Mouse (Mus musculus) adrenal gland, postnatal 36 days (tissue): Measurements from ENCODE around the gene Son. TPM values are rescaled to one million over a fixed set of nuclear protein-coding genes. Genes with fewer than 3 reads are reported as not detected.

Experiments used
- DNase-seq, 2 experiments: peaks; one replicate each; pipeline ENCODE4 v3.0.0; 2021; ENCODE audit warnings: mixed read lengths in 1 of 2
- long read RNA-seq, 2 experiments: library from polyadenylated mRNA; stranded (forward); transcript quantifications; one replicate each; pipeline ENCODE4 v2.0.0; 2021; ENCODE audit warnings: borderline sequencing depth in 2 of 2
- total RNA-seq, 2 experiments: library from RNA; stranded (reverse); gene quantifications; 2 replicates each; pipeline ENCODE4 v1.2.3; 2021

Gene Son
- 100 to 1,000 TPM; 220 to 271 TPM for total RNA-seq
- long read RNA-seq, experiment 1, partial matches to known transcripts: 140 of 147 reads
- long read RNA-seq, experiment 1, other reads (novel, unspliced or antisense): 7 of 147 reads
- long read RNA-seq, experiment 2, full-length matches to known transcripts: 1 of 60 reads
- long read RNA-seq, experiment 2, partial matches to known transcripts: 55 of 60 reads
- long read RNA-seq, experiment 2, other reads (novel, unspliced or antisense): 4 of 60 reads

DNA sequence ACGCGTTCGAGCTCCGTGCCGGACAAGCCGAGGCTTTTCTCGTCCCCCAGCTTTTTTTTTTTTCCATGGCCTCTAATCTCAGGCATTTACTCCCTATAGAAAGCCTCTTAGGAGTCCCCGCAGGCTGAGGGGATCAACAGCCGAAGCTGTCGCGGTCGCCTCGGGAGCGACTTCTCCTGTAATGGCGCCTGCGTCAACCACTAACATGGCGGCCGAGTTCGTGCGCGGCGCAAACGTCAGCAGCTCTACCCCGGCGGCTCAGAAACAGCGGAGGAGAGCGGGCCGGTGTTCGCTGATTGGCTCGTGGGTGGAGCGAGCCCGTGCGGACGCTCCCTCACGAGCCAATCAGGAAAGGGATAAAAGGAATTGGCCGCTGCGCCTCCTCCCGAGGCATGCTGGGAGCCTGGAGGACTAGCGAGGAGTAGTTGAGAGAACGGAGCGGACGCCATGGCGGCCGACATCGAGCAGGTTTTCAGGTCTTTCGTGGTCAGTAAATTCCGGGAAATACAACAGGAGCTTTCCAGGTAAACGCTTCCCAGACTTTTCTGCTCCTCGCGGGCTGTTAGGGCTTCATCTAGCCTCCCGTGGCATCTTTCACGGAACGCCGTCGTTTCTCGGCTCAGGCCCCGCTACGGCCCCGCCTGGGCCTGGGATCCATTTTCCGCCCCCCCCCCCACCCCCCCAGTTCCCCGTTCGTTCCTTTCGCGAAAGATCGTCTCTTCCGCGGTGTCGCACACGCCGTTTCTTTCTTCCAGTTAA is at the start of gene Son:
Gene Son, plus strand, starts transcription at position 46 of the 759 bp plus-strand sequence.
- DNase-seq: peak; percentile 97

DNA sequence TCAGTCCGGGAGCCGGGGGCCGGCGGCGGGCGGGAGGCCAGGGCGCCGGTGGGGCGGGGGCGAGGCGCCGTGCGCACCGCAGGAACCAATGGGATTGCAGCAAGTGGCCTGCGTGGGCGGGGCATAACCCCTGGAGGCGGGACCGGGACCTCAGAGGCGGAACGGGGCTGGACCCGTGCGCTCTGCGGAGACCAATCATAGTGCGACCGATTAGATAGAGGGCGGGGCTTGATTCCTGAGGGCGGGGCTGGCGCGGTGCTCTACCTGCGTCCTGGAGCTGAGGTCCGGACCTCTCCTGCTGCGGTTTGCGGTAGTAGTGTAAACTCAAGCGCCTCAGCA is 49.7 kb upstream of the Son start, which contains the start of gene Tmem50b:
Gene Tmem50b, minus strand, starts transcription at position 129 of the 339 bp plus-strand sequence.
- peak; percentile 99 to 100 for DNase-seq

DNA sequence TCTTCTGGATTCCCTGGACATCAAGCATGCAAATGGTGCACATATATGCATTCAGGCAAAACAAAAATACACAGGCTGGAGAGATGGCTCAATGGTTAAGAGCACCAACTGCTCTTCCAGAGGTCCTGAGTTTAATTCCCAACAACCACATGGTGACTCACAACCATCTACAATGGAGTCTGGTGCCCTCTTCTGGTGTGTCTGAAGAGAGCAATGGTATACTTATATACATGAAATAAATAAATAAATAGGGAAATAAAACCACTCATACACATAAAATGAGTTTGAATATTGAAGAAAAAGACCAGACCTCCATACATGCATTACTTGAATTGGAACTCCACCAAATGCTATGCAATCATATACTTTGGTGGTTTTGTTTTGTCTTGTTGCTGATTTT is 48.1 kb upstream of the Son start:
- DNase-seq: no peak

DNA sequence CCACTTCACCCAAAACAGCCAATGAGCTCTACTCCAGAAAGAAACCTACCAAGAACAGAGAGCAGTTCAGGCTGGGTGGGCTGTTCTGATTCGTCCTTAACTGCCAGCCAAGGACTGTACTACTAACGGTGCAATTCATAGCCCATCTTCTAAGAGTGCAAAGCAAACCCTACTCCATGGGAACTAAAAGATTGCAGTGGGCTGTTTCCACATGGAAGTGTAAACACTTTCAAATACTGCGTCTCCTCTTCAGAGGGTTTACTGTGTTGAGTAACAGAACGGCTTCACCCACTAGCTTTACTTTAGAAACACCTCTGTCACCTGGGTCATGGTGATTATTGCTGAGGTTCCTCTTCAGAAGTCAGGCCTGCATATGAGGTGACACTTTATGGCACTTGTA is 46.2 kb upstream of the Son start:
- no peak for DNase-seq

DNA sequence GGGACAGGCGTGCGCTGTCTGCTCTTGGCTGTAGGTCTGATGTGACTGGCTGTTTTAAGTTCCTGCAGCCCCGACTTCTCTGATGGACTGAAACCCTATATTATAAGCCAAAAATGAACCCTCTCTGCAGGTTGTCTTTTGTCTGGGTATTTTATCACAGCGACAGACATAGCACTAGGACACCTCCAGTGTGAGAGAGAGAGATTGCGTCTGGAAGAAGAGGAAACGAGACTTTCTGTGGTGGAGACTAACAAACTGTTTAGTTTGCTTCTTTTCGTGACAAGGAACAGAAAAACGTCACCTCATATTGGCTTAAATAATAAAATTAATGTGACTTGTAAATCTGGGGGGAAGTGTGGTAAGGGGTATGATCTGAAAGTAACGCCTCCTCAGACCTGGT is 45.6 kb upstream of the Son start:
- DNase-seq: no peak

DNA sequence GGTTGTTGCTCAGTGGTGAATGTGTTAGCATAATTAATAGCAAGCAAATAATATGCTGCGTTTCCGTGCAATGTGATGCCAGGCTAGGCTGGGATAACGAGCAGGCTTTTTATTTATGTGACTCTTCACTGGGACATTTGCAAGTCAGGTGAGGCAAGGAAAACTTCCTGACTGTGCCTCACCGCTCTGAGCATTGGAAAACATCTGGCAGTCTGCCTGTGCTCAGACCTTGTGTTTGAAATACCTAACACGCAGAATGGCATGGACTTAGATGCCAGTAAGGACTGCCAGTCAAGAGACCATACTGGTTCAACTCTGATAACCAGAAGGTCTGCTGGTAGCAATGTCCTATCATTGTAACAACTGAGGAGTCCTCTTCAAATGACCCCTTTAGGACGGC is 42.1 kb upstream of the Son start:
- DNase-seq: no peak

DNA sequence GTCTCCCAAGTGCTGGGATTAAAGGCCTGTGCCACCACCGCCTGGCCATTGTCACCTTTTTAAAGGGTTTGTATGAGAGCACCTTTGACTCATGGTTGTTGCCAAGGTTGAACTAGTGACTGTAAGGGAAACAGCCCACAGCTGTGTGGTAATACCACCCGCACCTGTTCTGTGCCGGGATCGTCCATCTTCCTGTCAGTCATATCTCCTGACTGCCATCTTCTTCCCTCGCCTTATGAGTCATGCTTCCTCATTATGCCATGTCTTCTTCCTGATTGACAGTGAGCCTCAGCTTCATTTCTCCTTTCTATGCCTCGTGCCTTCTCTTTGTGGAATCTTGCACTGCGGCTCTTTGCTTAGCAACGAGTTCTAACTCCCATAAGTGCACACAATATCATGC is 40.3 kb upstream of the Son start:
- DNase-seq: no peak

DNA sequence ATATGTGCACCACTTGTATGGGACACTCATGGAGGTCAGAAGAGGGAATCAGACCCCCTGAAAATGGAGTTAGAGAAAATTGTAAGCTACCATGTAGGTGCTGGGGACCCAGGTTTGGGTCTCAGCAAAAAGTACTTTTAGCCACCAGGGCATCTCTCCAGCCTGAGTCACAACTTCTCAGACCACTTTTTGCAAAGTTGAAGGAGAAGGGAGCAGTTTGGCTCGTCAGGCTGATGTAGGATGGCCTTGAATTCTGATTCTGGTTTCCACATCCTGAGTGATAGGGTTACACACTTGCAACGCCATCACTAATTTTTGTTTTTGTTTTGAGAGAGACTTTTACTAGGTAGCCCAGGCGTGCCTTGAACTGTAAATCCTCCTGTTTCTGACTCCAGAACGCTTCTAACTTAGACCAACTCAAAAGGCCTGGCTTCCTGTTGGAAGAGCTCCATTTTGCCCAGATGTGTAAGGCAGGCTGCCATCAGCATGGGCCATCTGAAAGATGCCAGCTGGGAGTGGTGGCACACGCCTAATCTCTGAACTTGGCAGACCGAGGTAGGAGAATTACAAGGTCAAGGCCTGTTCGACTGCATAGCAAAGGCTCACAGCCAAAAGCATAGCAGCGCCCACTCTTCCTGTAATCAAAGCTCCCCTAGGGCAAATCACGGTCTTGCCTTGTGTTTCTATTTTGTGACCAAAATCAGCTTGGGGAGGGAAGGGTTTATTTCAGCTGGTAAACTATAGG is 37.6 kb upstream of the Son start:
- peak; percentile 76 to 77 for DNase-seq

DNA sequence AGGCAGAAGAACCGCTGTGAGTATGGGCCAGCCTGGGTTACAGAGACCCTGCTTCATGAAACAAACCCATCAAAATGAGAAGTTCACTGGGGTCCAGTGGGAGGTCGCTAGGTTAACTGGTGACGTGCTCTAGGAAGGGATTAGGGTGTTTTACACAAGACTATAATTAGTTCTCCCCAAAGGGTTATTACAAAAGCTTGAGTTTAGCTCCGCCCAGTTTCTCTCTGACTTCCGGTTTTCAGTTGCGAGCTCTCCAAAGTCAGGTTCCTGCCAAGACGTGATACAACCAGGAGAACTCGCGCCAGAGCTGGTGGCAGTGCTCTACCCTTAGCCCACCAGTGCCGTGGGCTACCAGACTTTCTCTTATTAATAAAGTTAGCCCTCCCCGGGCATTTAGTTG is 36.1 kb upstream of the Son start:
- DNase-seq: no peak

DNA sequence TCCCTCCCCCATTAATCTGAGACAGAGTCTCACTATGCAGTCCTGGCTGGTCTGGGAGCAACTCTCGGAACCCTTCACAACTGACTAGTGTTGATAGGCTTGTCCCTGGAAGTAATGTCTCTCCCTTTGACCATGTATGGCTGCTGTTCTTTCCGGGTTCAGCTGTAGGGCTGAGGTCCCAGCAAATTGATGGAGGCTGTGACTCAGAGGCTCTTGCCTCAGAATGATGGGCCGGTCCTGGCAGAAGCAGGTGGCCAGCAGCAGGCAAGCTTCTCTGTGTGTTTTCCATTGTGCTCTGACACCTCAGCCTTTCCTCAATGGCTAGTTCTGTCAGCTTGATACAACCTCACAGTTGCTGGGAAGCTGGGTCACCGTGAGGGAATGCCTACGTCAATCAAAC is 34.8 kb upstream of the Son start:
- DNase-seq: peak; percentile 53 to 60

DNA sequence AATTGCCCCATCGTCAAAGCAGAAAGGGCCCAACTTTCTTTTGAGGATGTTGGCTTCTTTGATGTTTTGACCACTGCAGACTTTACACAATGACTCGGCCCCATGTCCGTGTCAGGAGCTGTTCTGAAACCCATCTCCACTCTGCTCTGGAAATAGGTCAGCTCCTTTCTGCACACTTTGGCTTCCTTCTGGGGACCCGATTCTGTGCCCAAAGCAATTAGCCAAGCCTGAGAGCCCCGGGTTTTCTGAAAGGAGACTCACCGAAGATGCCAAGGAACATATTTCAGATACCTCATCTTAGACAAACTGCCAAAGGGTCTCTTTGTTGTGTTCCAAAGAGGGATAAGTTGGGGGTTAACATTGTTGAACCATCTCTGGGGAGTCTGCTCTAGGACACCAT is 32.8 kb upstream of the Son start:
- no peak for DNase-seq

DNA sequence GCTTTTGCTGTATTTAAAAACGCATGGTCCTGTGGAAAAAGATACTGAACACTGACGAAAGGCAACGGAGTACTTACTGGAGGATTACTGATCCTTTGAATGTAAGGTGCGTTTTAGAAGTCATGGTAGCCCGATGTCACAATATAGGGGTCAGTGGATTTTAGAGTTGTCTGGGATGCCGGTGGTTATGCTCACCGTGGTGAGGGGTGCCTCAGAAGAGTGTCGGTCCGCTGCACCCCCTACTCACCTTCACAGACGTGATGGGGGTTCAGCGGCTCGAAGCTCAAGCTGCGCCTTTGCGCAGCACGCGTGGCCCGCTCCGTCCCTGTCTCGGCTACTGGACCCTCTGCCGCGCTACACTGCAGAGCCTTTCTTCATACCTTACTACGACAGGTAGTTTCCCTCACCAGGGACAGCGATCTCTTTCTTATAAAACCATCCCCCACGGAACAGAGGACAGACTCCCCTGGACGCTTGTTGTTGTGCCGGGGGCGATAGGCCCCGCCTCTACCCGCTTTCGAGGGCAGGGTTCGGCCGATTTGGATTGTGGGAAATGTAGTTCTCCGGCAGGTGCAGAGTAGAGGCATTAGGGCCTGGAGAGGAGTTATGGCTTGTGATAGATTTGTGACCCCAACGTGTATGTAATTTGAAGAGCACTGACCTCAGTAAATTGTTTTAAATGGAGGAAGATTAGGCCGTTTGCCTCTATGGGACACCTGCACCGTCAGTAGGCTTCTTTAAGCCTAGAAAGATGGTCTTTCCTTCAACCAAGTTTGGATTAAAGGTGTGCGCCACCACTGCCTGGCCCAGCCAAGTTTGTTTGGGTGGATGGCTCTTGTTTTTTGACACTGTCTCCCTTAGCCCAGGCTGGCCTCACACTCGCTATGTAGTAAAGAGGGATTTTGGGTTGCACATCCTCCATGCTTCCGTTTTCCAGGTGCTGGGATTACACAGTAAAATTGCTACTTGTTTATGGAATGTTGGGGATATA is 28.5 kb upstream of the Son start, which contains the start of gene Dnajc28:
Gene Dnajc28, minus strand, starts transcription at position 516 of the 991 bp plus-strand sequence.
- peak; percentile 85 to 91 for DNase-seq

DNA sequence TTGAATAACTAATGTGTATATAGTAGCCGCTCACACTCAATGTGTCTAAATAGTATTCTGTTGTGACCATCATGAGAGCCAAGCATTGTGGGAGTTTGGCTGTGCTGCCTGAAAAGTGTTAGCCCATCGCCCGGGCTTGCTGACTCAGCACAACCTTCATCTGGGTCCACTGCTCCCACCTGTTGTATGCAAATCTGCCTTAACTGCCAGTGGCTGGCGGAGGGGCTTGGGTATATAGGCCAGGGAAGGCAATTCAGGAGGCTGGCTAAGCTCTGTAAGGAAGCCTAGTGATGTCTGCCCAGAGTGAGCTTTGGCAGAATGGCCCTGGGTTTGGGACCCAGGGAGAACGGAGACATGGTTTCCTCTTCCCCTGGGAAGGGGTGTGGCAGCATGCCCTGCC is 27.1 kb upstream of the Son start:
- no peak for DNase-seq

DNA sequence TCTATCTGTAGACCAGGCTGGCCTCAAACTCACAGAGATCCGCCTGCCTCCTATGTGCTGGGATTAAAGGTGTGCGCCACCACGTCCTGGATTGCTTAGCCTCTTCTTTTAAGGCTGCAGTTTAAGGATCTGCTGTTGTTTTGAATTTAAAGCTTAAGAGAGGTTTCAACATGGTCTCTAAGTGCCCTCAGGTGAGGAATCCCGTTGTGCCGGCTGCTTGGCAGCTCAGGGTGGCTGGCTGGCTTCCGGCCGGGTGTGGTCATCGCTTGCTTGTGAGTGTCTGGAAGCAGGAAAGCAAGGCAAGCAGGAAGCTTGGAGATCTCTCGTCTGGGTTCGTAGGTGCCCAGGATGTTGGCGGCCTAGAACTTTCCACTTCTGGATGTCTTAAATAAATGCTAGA is 26.3 kb upstream of the Son start:
- DNase-seq: no peak

DNA sequence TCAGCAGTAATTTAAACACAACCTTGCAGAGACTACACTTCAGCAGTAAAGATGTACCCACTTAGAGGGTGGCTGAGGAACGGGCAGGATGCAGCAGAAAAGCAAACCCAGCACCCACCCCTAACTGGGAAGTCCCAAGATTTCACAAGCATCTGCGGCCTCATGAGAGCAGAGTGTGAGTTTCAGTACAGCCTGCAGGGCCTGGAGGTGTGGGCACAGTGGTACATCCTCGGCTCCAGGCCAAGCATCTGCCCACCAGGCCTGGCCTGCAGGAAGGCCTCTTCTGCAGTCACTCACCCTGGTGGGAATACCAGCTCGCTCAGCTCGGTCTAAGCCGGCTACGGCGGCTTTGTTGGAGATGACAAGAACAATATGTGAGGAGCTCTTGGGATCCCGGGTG is 24.2 kb upstream of the Son start:
- DNase-seq: no peak

DNA sequence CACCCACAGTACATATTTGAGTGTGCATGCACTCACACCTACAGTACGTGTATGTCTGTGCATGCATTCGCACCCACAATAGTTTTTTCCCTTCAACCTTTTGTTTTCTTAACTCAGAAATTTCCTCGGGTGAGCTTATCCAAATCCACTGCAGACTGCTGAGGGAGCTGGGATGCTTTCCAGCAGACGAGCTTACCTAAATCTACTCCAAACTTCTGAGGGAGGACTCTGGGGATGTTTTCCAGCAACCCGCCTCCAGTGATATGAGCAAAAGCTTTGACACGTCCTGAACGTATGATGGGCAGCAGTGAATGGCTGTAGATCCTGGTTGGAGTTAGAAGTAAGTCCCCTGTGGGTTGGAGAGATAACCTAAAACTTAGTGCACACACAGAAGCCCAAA is 19.5 kb upstream of the Son start:
- no peak for DNase-seq

DNA sequence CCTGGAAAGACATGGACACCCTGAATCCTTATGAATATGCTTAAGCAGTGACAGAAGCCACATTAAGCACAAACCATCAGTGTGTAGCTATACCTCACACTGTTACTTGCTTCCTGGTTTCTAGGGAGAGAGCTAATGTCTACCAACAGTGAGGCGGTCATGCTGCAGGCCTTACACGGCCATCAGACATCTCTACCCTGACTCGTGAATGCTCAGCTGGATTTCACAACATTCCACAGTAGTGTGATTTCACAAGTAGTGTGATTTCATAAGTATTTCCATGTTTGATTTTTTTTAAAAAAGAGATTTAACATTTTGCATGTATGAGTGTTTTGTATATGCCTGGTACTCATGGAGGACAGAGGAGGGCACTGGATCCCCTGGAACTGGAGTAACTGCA is 18.6 kb upstream of the Son start:
- no peak for DNase-seq

DNA sequence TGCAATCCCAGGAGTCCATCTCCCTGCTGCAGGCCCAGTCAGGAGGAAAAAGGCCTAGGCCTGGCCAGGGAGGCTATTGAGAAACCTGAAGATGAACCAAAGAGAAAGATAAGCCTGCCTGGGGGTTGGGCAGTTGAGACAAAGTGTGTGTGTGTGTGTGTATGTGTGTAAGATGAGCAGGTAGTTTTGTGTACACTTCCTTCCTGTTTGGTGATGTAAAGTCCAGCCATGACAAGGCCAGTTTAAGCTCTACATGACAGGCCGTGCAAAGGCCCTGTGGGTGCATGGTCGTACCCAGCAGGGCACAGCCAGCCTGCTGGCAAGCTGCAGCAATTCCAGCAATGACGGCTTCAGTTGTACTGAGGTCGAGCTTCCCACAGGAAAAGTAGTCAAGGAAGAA is 17.6 kb upstream of the Son start:
- DNase-seq: no peak

DNA sequence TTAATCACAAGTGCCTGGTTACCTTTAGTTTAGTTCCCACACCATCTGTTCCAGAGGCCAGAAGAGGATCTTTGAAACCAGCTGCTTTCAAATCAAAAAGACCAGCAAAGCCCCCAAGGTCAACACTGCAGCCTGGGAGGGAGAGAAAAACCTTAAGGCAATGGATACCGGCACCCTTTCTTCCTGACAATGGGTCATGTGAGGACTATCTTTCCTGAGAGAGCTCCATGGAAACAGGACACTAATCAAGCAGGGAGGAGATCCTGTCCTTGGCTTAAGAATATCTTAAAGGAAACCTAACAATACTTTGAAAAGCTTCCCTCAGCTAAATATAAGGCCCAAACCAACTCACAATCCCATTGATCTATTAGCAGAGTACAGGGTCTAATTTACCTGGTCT is 16.7 kb upstream of the Son start:
- DNase-seq: no peak

DNA sequence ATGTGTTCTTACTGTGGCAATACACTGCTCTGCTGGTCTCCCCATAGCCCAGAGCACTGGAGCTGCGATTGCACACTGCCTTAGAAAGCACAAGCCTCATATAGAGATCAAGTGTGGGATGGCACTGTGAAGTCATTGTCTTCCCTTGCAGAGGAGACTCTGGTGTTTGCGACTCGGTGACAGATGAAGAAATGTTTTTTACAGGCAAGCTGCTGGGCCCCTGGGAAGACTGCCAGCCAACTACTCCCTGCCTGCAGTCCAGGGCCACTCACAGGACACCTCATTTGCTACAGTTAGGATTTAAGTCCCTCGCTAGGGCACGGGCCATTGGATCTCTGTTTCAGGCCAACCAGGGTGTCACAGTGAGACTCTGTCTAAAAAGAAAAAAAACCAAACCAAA is 14.9 kb upstream of the Son start:
- DNase-seq: peak; percentile 82 to 85

DNA sequence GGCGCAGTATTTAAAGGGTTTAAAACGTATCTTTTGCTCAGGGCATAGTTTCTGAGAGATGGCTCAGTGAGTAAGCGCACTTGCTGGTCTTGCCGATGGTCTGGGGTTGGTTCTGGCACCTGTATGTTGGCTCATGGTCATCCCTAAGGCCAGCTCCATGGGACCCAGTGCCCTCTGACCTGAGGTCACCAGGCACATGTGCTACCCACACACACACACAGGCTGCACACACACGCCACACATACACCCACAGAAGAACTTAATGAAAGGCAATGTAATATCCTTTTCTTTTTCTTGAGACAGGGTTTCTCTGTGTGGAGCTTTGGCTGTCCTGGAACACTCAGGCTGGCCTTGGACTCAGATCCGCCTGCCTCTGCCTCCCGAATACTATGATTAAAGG is 14.4 kb upstream of the Son start:
- DNase-seq: no peak

DNA sequence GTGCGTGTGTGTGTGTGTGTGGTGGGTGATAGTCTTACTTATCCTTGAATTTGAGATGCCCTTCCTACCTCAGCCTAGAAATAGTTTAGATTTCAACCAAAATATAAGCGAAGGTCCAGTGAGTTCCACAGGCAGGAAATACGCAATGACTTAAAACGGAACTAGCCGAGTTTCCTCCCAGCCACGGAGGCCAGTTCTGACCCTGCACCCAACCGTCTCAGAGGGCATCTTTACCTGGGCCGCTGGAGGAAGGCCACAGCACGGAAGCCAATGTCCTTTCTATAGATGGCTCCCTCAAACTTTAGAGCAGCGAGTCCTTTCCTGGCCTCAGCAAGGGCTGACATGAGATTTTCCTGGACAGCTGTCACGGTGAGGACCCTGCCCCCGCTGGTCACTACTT is 13.7 kb upstream of the Son start:
- DNase-seq: no peak
